Mouse (Mus musculus): Measurements from ENCODE around the gene Raet1e.
"Not testable (repeated sequence)": the region's sequence is repeated elsewhere in the genome, so short reads cannot be mapped to it uniquely, and the experiment has no call there.

DNA sequence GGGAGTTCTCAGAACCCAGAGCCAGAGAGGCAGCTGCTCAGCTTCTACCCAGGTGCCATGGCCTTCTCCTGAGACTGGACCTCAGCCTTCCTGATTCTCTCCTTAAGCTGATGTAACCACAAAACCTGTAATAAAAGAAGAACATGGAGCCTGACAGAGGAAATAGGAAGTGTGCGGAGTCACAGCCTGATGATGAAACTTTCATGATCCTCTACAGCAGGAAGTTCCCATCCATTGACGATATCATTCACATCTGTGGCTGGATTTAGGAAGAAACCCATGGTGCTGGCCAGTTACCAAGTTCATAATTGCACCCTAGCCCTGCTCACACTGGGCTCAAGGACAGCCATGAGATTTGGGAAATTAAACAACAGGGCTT lies 195.8 kb downstream of the Raet1e start:
- not testable (repeated sequence) for TF ChIP-seq CTCF (IDR thresholded peaks at IDR 0.05 in 2 of 3, conservative IDR thresholded peaks at IDR 0.05 in 1 of 3; ENCODE audit: control insufficient read depth in 1 of 3, insufficient read depth in 1 of 3, low read depth in 2 of 3, low read length in 3 of 3, poor library complexity in 1 of 3, severe bottlenecking in 1 of 3); POLR2A (IDR thresholded peaks at IDR 0.05; ENCODE audit: control insufficient read depth in 1 of 2, insufficient read depth in 1 of 2, low read depth in 1 of 2, low read length in 2 of 2, poor library complexity in 1 of 2); EP300 (IDR thresholded peaks at IDR 0.05; ENCODE audit: low read depth in 1 of 2, low read length in 2 of 2); SMC3 (IDR thresholded peaks at IDR 0.05; ENCODE audit: low read depth, low read length); ZMIZ1 (IDR thresholded peaks at IDR 0.05; ENCODE audit: low read depth, low read length)

Measured in MEL (cell line).